Mouse (Mus musculus): ENCODE measurements at regions not wholly inside any gene's neighbourhood (a gene's known extent, or its start where the extent isn't known, plus 50 kb on each side); places are given as distances from the start of the nearest gene placed in this dataset.

DNA sequence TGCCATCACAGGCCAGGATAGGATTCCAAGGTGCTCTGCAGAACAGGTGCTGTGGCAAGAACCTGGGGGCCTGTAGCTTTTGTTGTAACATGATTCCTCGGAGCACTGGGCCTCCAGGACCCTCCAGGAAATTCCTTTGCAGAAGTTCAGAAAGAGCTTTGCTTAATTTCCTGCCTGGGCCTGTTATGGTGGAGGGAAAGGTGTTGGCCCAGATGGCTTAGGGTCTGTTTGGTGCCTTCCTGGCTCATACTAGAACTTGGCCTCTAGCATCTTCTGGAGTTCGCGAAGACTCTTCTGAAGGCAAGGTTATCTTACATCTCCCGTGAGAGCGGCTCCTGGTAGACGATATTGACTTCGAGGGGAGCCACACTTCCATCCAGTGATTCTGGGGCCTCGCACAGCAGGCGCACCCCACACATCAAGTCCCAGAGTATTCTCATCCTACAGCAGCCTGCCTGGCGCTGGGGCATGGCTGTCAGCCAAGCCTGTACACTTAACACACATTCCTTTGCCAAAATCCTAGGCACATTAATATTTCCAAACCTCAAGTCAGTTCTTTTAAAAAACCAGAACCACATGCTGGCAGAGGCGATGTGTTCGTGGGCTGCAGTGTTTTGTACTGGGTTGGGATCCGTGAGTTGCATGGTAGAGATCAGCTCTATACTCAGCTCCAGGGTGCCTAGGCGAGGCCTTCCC, 54.5 kb upstream of the Cxcl14 start:
- peak in 1 of 2 experiments; percentile 15 for DNase-seq (ENCODE audit: low spot score in 2 of 2)

DNA sequence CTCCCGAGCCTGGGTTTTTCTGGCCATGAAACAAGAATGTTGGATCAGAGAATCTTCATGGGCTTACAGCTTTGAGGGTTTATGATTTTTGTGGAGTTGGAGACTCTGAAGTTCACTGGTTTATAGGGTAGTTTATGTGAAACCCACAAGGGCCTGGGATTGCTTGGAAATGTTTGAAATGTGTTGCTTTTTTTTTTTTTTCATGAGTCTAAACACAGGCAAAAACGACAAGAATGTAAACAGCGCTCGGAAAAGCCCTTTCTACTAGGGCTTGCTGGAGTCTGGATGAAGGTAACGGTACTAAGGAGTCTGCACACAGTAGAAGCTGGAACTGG, 55.0 kb upstream of the Cxcl14 start:
- no peak for DNase-seq (ENCODE audit: low spot score in 2 of 2)

GRCm38 (mm10) chr13:56352436-56352835, 56.1 kb upstream of the Cxcl14 start:
- DNase-seq (ENCODE audit: low spot score in 2 of 2) = no peak

GRCm38 (mm10) chr13:56352839-56353605, 56.7 kb upstream of the Cxcl14 start:
- DNase-seq (ENCODE audit: low spot score in 2 of 2) = no peak

GRCm38 (mm10) chr13:56353921-56354320, 57.6 kb upstream of the Cxcl14 start:
- no peak for DNase-seq (ENCODE audit: low spot score in 2 of 2)

DNA sequence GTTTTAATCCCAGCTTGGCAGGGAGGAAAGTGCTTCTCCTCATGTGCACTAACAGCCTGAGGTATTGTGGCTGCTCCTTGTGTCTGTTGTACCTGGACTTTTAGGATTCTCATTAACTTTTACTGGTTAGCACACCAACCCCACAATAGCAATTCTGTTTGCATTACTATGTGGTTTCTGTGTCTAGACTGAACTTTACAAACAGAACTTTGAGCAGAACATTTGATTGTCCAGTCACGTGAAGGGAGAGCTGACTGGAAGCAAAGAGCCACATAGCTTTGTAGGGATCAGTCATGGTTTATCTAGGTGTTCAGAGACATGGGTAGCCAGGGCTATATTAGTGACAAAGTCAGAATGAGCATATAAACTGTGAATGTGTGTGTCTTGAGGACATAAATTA, 58.3 kb upstream of the Cxcl14 start:
- no peak for DNase-seq (ENCODE audit: low spot score in 2 of 2)

DNA sequence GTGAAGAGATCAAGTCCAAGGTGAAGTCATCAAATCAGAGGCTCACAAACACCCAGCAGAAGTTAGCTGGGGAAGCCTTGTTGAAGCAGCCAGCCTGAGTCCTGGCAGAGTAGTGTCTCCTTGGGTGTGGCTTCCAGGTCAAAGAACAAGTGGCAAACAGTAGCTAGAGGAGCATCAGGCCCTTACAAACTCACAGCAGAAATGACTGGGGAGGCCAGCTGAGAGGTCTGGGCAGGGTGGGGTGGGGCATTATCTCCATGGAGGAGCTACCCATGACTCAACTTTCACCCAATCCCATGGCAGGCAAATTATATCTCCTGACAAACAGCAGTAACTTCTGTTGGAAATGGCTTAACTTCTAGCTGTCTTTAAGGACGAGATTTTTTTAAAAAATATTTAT, 60.6 kb upstream of the Cxcl14 start:
- no peak for DNase-seq (ENCODE audit: low spot score in 2 of 2)

DNA sequence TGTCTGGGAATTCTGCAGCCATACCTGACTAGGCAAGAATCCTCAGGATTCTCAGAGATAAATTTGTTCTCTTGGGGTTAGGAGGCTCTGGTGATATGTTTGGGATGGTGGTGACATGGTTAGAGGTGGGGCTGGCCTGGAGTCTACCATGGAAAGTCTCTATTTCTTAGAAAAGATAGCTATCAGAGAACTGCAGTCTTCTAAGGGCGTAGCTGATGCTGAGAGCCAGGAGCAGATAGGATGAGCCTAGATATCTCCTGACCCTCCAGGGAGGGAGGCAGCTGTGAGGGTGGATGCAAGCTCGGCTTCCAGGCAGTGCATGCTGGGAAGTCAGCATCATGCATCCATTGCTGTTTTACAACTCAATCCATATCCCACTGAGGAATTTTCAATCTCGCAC, 61.6 kb upstream of the Cxcl14 start:
- no peak for DNase-seq (ENCODE audit: low spot score in 2 of 2)

GRCm38 (mm10) chr13:56358827-56359226, 62.5 kb upstream of the Cxcl14 start:
- no peak for DNase-seq (ENCODE audit: low spot score in 2 of 2)

DNA sequence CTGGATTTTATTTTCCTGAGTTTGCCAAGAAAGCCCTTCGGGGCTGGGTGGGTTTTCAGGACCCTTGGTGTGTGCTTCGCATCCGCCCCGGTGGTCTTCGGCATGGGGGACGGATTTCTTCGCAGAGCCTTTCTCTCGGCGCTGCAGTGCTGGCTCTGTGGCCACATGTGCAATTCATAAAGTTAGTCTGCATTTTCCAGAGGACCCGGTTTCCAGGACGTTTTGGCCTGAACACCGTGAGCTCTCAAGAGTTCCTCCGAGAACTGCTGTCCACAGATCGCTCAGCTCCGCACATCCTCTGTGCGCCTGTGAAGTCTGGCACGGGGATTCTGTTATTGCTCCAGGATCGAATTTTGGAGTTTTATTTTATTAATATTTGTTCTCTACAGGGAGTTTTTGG, 63.2 kb upstream of the Cxcl14 start:
- no peak for DNase-seq (ENCODE audit: low spot score in 2 of 2)

DNA sequence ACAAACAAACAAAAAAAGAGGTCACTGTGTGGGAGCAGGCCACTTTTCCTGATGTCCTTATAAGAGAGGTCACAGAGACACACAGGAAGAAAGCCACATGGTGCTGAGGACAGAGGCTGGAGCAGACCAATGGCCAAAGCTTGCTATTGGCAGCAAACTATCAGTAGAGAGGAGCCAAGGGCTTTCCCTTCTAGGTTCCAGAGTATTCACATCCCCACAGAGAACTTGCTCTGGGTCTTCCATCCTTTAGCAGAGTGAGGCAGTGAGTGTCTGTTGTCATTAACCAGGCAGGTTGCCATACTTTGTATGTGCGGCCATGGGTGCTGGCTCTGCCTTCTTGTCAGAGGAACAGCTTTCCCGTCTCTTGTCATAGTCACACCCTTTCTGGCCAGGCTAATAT, 64.5 kb upstream of the Cxcl14 start:
- no peak for DNase-seq (ENCODE audit: low spot score in 2 of 2)

- no peak for DNase-seq (ENCODE audit: low spot score in 2 of 2)
Observed at GRCm38 (mm10) chr13:56362238-56362637, 64.2 kb upstream of the Gm3045 start.

DNA sequence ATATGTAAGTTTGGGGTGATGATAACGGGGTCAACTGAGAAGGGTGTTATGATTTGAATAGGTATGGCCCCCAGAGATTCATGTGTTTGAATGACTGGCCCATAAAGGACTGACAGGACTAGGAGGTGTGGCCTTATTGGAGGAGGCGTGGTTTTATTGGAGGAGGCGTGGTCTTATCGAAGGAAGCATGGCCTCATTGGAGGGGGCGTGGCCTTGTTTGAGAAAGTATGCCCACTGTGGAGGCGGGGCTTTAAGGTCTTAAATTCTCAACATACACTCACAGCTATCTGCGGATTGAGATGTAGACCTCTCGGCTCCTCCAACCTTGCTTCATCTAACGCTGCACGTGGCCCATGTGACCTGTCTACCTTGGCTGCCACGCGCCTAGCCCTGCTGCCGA, 63.7 kb upstream of the Gm3045 start:
- DNase-seq (ENCODE audit: low spot score in 2 of 2) = no peak

DNA sequence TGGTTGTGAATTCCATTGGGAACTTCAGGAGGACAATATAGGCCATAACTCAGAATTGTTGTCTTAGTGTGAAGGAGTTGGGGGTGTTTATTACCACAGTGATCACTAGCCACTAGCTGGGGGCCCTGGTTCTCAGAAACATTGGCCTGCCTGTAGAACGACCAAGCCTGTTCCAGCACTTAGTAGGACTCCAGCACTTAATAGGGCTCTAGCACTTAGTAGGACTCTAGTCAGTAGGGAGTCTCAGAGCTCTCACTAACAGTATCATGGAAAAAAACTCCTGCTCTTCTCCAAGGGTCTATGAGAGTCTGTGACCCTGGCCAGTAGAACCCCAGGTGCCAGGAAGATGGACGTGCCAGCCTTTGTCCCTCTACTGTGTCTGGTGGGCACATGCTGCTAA, 56.8 kb upstream of the Gm3045 start:
- DNase-seq (ENCODE audit: low spot score in 2 of 2) = no peak

DNA sequence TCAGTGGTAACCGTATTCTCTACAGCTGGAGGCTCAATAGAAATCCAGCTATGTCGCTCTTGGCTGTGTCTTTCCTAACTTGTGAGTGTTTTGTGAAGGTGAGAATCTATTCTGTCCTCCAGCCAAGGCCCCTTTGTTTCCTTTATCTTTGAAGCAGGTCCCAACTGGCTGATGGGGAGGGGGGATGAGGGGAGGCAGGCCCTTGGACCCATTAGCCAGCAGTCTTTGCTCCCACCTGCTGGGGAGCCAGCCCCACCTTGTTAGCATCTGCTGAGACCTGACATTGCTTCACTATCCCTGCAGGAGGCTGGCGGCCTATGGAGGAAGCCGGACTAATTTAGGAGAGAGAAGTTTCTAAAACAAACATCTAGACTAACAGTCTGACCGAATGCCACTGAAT, 55.0 kb upstream of the Gm3045 start:
- DNase-seq (ENCODE audit: low spot score in 2 of 2) = no peak

DNA sequence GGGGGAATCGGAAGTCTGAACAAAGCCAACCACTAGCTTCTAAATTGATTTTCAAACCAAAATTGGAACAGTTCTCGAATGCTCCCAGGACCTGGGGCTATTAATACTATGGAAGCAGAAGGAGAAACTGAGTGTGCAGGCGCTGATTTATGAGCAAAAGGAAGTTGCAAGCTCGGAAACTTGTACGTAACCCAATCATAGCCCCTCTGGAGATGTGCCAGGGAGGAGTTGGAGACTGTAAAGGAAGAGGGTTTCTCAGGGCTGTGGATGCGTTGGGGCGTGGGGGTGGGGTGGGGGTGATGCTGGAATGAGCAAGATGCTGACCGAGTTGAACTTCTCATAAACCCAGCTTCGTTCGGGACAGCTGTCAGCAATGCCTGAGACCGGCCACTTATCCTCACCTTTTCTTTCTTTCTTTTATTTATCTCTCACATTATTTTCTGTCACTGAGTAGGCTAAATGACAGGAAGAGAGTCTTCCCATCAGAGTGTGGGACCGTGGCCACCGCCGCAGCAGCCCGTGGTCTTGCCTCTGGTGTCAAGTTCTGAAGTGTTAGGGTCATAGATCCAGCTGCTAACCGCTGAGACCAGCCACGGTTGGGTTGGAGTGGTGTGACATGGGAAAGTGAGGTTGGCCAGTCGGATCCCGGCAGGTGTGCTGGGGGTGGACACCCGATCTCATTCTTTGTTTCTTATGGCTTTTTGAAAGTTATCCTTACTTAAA, 54.2 kb upstream of the Gm3045 start:
- DNase-seq (ENCODE audit: low spot score in 2 of 2) = no peak

GRCm38 (mm10) chr13:56372727-56373126, 53.7 kb upstream of the Gm3045 start:
- no peak for DNase-seq (ENCODE audit: low spot score in 2 of 2)

All from frontal cortex, postnatal 14 days (tissue).